Mouse (Mus musculus): ENCODE data around the gene Cdkn1a. TPM values are rescaled to one million over a fixed set of nuclear protein-coding genes. Genes with fewer than 3 reads are reported as not detected.

The Cdkn1a gene
- polyA plus RNA-seq (2012; rRNA removed), result 137 and 142 TPM in 2 replicates

GRCm38 (mm10) chr17:29090776-29091175 is at the start of gene Cdkn1a:
TSS of gene Cdkn1a (plus strand) at chr17:29090976.

GRCm38 (mm10) chr17:29113591-29114352 is 23.0 kb downstream of the Cdkn1a start, which contains the start of gene Rab44:
TSS of gene Rab44 (plus strand) at chr17:29114145.

Other genes starting within 250 kb of the Cdkn1a start
- 3.0 and 3.7 TPM in 2 replicates for gene Pnpla1, start 232.6 kb upstream of the Cdkn1a start, polyA plus RNA-seq (2012; rRNA removed)
- 3.5 and 5.2 TPM in 2 replicates for gene 4930539E08Rik, start 175.7 kb upstream of the Cdkn1a start, polyA plus RNA-seq (2012; rRNA removed)
- gene Pxt1, start 147.1 kb upstream of the Cdkn1a start, polyA plus RNA-seq (2012; rRNA removed), result 0.20 TPM in 1 of 2 replicates, not detected in the other
- gene Kctd20, start 139.0 kb upstream of the Cdkn1a start, polyA plus RNA-seq (2012; rRNA removed), result 8.0 and 12.8 TPM in 2 replicates
- 73.8 and 139 TPM in 2 replicates for gene Stk38, start 83.0 kb upstream of the Cdkn1a start, polyA plus RNA-seq (2012; rRNA removed)
- 78.9 and 83.4 TPM in 2 replicates for gene Srsf3, start 58.3 kb upstream of the Cdkn1a start, polyA plus RNA-seq (2012; rRNA removed)
- 1.7 and 2.5 TPM in 2 replicates for gene Rab44, start 23.2 kb downstream of the Cdkn1a start, polyA plus RNA-seq (2012; rRNA removed)
- gene Cpne5, start 147.2 kb downstream of the Cdkn1a start, polyA plus RNA-seq (2012; rRNA removed), result 4.4 and 5.1 TPM in 2 replicates
- 14.7 and 16.0 TPM in 2 replicates for gene Ppil1, start 173.2 kb downstream of the Cdkn1a start, polyA plus RNA-seq (2012; rRNA removed)
- gene BC004004, start 177.8 kb downstream of the Cdkn1a start, polyA plus RNA-seq (2012; rRNA removed), result 33.4 and 35.0 TPM in 2 replicates
- 20.8 and 25.7 TPM in 2 replicates for gene Pi16, start 226.7 kb downstream of the Cdkn1a start, polyA plus RNA-seq (2012; rRNA removed)

Measured in stomach, adult 2 months (tissue).